Mouse (Mus musculus) MEL (cell line): ENCODE measurements at regions not wholly inside any gene's neighbourhood (a gene's known extent, or its start where the extent isn't known, plus 50 kb on each side); places are given as distances from the start of the nearest gene placed in this dataset.

Experiments
- CHD2 ChIP-seq: IDR thresholded peaks from 2 replicates; pipeline ENCODE4 v1.6.1; 2011; ENCODE audit warnings: low read length, improper control_type of control experiment
- CTCF ChIP-seq, 3 experiments: IDR thresholded peaks in 2 of 3; conservative IDR thresholded peaks in 1 of 3; 2 replicates each; pipeline ENCODE4 v1.5.1; 2011 to 2012; ENCODE audit warnings: low read length in 3 of 3, low read depth in 2 of 3, mild to moderate bottlenecking in 2 of 3, improper control_type of control experiment in 1 of 3, inconsistent platforms in 1 of 3, mixed read lengths in 1 of 3, moderate library complexity in 1 of 3; ENCODE audit not compliant: control insufficient read depth in 1 of 3, insufficient read depth in 1 of 3, poor library complexity in 1 of 3, severe bottlenecking in 1 of 3
- EP300 ChIP-seq, 2 experiments: IDR thresholded peaks; 2 replicates each; pipeline ENCODE4 v1.6.1; 2011; ENCODE audit warnings: improper control_type of control experiment in 2 of 2, low read length in 2 of 2, low read depth in 1 of 2, mild to moderate bottlenecking in 1 of 2
- ETS1 ChIP-seq: IDR thresholded peaks from 2 replicates; pipeline ENCODE4 v1.6.1; 2012; ENCODE audit warnings: low read depth, mild to moderate bottlenecking, inconsistent platforms, low read length, improper control_type of control experiment, moderate library complexity
- HCFC1 ChIP-seq: IDR thresholded peaks from 2 replicates; pipeline ENCODE4 v1.6.1; 2012; ENCODE audit warnings: low read depth, mild to moderate bottlenecking, inconsistent platforms, low read length, improper control_type of control experiment, moderate library complexity
- JUND ChIP-seq: IDR thresholded peaks from 2 replicates; pipeline ENCODE4 v1.6.1; 2011; ENCODE audit warnings: low read depth, mild to moderate bottlenecking, improper control_type of control experiment, low read length
- MAFK ChIP-seq: IDR thresholded peaks from 2 replicates; pipeline ENCODE4 v1.6.1; 2011; ENCODE audit warnings: low read depth, mild to moderate bottlenecking, low read length, improper control_type of control experiment, borderline replicate concordance
- POLR2A ChIP-seq, 2 experiments: IDR thresholded peaks; 2 replicates each; pipeline ENCODE4 v1.6.1; 2011 to 2012; ENCODE audit warnings: low read length in 2 of 2, mild to moderate bottlenecking in 2 of 2, control low read depth in 1 of 2, improper control_type of control experiment in 1 of 2, low read depth in 1 of 2, moderate library complexity in 1 of 2; ENCODE audit not compliant: control insufficient read depth in 1 of 2, insufficient read depth in 1 of 2, poor library complexity in 1 of 2
- TAL1 ChIP-seq: IDR thresholded peaks from 2 replicates; pipeline ENCODE4 v1.6.1; 2012; ENCODE audit warnings: mild to moderate bottlenecking, inconsistent platforms, low read length, moderate library complexity, mixed read lengths
- TCF12 ChIP-seq: IDR thresholded peaks from 2 replicates; pipeline ENCODE4 v1.6.1; 2014; ENCODE audit warnings: low read depth, mild to moderate bottlenecking, inconsistent platforms, low read length, improper control_type of control experiment, moderate library complexity
- USF2 ChIP-seq, 2 experiments: IDR thresholded peaks; 2 replicates each; pipeline ENCODE4 v1.6.1; 2011 to 2012; ENCODE audit warnings: improper control_type of control experiment in 2 of 2, low read length in 2 of 2, borderline replicate concordance in 1 of 2, inconsistent platforms in 1 of 2, low read depth in 1 of 2, mild to moderate bottlenecking in 1 of 2; ENCODE audit not compliant: insufficient read depth in 1 of 2
- ZC3H11A ChIP-seq: IDR thresholded peaks from 2 replicates; pipeline ENCODE4 v1.6.1; 2012; ENCODE audit warnings: low read depth, mild to moderate bottlenecking, inconsistent platforms, low read length, improper control_type of control experiment
- ZNF384 ChIP-seq: IDR thresholded peaks from 2 replicates; pipeline ENCODE4 v1.6.1; 2012; ENCODE audit warnings: low read depth, mild to moderate bottlenecking, inconsistent platforms, low read length, improper control_type of control experiment

DNA sequence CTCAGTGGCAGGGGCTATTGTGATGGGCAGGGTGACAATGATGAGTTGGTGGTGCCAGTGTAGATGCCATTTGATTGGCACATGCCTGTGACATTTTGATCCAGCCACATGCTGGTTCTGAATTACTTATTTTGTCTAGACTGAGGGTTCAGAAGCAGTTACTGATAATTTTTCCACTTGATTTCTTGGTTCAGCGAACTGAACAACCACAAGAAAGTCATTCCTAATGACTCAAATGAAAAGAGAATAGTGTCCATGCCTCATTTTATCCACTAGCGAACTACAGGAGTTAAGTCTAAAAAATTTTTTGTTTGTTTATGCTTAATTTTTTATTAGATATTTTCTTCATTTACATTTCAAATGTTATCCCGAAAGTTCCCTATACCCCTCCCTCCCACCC lies 244.6 kb upstream of the Fam98a start:
- TF ChIP-seq EP300 (IDR thresholded peaks at IDR 0.05; ENCODE audit: low read depth in 1 of 2, low read length in 2 of 2) (no peak), POLR2A (IDR thresholded peaks at IDR 0.05; ENCODE audit: control insufficient read depth in 1 of 2, insufficient read depth in 1 of 2, low read depth in 1 of 2, low read length in 2 of 2, poor library complexity in 1 of 2) (no peak), ZC3H11A (no peak), TAL1 (no peak), CTCF (IDR thresholded peaks at IDR 0.05 in 2 of 3, conservative IDR thresholded peaks at IDR 0.05 in 1 of 3; ENCODE audit: control insufficient read depth in 1 of 3, insufficient read depth in 1 of 3, low read depth in 2 of 3, low read length in 3 of 3, poor library complexity in 1 of 3, severe bottlenecking in 1 of 3) (no peak), USF2 (IDR thresholded peaks at IDR 0.05; ENCODE audit: borderline replicate concordance in 1 of 2, insufficient read depth in 1 of 2, low read depth in 1 of 2, low read length in 2 of 2) (no peak), HCFC1 (no peak), JUND (no peak), CHD2 (no peak), MAFK (no peak), TCF12 (no peak), ETS1 (no peak), ZNF384 (no peak)
